ENCODE assay signal across 16 mouse cellular contexts in the genomic region with DNA sequence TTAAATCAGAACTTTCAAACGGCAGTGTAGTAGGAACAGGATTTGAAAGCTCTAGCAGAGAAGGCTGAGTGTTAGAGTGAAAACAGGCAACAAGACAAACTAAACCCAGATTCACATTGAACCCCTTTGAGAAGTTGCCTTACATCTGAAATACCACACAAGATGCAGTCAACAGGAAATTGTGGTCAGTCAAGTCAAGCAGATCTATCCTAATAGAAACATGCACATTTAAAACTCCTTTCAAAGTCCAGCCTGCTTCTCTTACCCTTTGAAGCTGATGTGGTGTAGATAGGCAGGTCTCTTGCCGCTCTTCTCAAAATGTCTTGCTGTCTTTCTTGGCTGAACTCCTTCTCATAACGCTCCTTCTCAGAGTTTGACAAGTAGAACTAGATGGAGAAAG.
"Had no signal": no experiment of that assay in that cellular context is flagged by ENCODE, and none has a peak within 500 bp of the region (broad histone marks: within the 10 kb centered on the region; RNA-seq: fewer than 3 reads in every experiment).

No protein-coding gene starts in this region.

- H3K4me2 ChIP-seq: kidney, embryonic 15.5 days; limb, embryonic 12.5 days; liver, embryonic 13.5 days; lung, embryonic 15.5 days; midbrain, embryonic 12.5 days; neural tube, embryonic 12.5 days; stomach, embryonic 15.5 days had no signal

- H3K9ac ChIP-seq: kidney, embryonic 15.5 days; limb, embryonic 12.5 days; liver, embryonic 13.5 days; liver, postnatal 0 days; lung, embryonic 15.5 days; midbrain, embryonic 12.5 days; neural tube, embryonic 12.5 days; stomach, embryonic 15.5 days had no signal

- H3K4me1 ChIP-seq: kidney, embryonic 15.5 days; limb, embryonic 12.5 days; lung, embryonic 15.5 days; midbrain, embryonic 12.5 days; neural tube, embryonic 12.5 days; stomach, embryonic 15.5 days had no signal

- H3K9me3 ChIP-seq: kidney, embryonic 15.5 days; limb, embryonic 12.5 days; liver, embryonic 13.5 days; lung, embryonic 15.5 days; midbrain, embryonic 12.5 days; neural tube, embryonic 12.5 days; stomach, embryonic 15.5 days had no signal

- H3K4me3 ChIP-seq: kidney, embryonic 15.5 days; limb, embryonic 12.5 days; liver, embryonic 13.5 days; lung, embryonic 15.5 days; midbrain, embryonic 12.5 days; neural tube, embryonic 12.5 days; stomach, embryonic 15.5 days had no signal

- H3K27me3 ChIP-seq: kidney, embryonic 15.5 days; limb, embryonic 12.5 days; liver, embryonic 13.5 days; lung, embryonic 15.5 days; midbrain, embryonic 12.5 days; neural tube, embryonic 12.5 days; stomach, embryonic 15.5 days had no signal

- ATAC-seq: liver, postnatal 0 days; midbrain, embryonic 16.5 days had no signal

- DNase-seq: kidney, adult 18-20 months; kidney, postnatal 14 days; liver; liver, embryonic 13.5 days; liver, postnatal 0 days; lung, postnatal 14 days; right cerebral cortex, postnatal 25 days; thymus, postnatal 4 days had no signal

- H3K27ac ChIP-seq: kidney, embryonic 15.5 days; limb, embryonic 12.5 days; liver, embryonic 13.5 days; lung, embryonic 15.5 days; macrophage; midbrain, embryonic 12.5 days; neural tube, embryonic 12.5 days; stomach, embryonic 15.5 days had no signal
